11 mouse cellular contexts compared by ENCODE assay signal in the genomic region with DNA sequence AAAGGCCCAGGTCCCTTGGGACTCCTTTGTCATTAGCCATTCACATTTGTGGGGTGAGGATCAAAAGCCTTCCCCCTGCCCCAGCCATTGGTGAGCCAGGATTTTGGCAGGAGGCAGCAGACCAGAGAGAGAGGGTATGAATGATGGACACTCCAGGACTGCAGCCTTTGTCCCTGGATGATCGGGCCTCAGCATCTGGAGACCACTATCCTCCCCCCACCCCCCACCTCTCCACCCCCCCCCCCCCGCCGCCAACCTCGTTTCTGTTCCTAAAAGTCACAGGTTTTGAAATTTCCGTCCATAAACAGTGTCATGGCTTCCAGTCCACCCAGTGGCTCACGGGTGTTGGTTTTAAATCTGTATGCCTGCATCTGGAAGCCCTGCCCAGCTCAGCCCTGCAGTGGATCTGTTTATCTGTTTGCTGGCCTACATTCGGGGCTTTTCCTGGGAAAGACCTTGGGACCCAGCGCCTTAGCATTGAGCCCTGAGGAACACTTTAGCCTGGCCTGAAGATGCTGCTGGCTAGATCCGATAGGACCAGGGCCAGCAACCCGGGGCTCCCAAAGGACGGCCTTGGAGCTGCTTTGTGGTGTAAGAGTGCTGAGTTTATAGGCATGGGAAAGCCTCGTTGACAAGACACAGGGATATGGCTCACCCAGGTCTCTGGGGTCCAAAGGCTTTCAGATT. TPM values are rescaled to one million over a fixed set of nuclear protein-coding genes. Genes with fewer than 3 reads are reported as not detected.
DNase-seq lines count a peak whose midpoint lies in the region; ATAC-seq and TF ChIP-seq lines count a peak whose summit lies in the region.
"Had no signal": no experiment of that assay in that cellular context is flagged by ENCODE, and none has a peak within 500 bp of the region (broad histone marks: within the 10 kb centered on the region; RNA-seq: fewer than 3 reads in every experiment).

No protein-coding gene starts in this region.

- no peaks in the 10 kb centered on the region for H3K9me3 ChIP-seq in heart, embryonic 10.5 days
- H3K9me3 ChIP-seq in forebrain, postnatal 0 days (ENCODE audit: low read length) = no peaks in the 10 kb centered on the region
- H3K9me3 ChIP-seq in midbrain, embryonic 13.5 days = no peaks in the 10 kb centered on the region

- TF ChIP-seq POLR2A in lung, adult 2 months (IDR thresholded peaks at IDR 0.05; ENCODE audit: borderline replicate concordance, extremely low read depth, low read depth, low read length) = no peak

- H3K27me3 ChIP-seq in heart, embryonic 10.5 days (ENCODE audit: insufficient read depth, poor library complexity, severe bottlenecking) = no peaks in the 10 kb centered on the region
- no peaks in the 10 kb centered on the region for H3K27me3 ChIP-seq in forebrain, postnatal 0 days (ENCODE audit: insufficient read depth, low read length)
- H3K27me3 ChIP-seq in midbrain, embryonic 13.5 days = no peaks in the 10 kb centered on the region

- peak overlapping the region; percentile 53; the same call in 1 of the 2 replicates for H3K27ac ChIP-seq in heart, embryonic 10.5 days
- peak overlapping the region; percentile 80 for H3K27ac ChIP-seq in forebrain, postnatal 0 days (ENCODE audit: low read depth, low read length)
- peak overlapping the region; percentile 89 for H3K27ac ChIP-seq in midbrain, embryonic 13.5 days

- H3K4me3 ChIP-seq in heart, embryonic 10.5 days = no peak overlapping the region
- H3K4me3 ChIP-seq in forebrain, postnatal 0 days (ENCODE audit: low read depth, low read length) = no peak overlapping the region
- no peak overlapping the region for H3K4me3 ChIP-seq in midbrain, embryonic 13.5 days (replicated peaks)
- no peak overlapping the region for H3K4me3 ChIP-seq in lung, adult 2 months (replicated peaks; ENCODE audit: extremely low read depth, low read depth, low read length)

- no peak overlapping the region for H3K4me2 ChIP-seq in forebrain, postnatal 0 days (ENCODE audit: low read depth)
- H3K4me2 ChIP-seq in midbrain, embryonic 13.5 days (replicated peaks) = no peak overlapping the region

- H3K36me3 ChIP-seq in heart, embryonic 10.5 days = no peaks in the 10 kb centered on the region
- H3K36me3 ChIP-seq in forebrain, postnatal 0 days (ENCODE audit: insufficient read depth) = no peaks in the 10 kb centered on the region
- no peaks in the 10 kb centered on the region for H3K36me3 ChIP-seq in midbrain, embryonic 13.5 days

- peak overlapping the region; percentile 33; the same call in 1 of the 2 replicates for H3K9ac ChIP-seq in forebrain, postnatal 0 days
- H3K9ac ChIP-seq in midbrain, embryonic 13.5 days (replicated peaks) = peak overlapping the region; percentile 17; the same call in 1 of the 2 replicates

- DNase-seq in heart, embryonic 10.5 days (ENCODE audit: low spot score) = no peak
- DNase-seq in heart, adult 11 months = no peak
- DNase-seq in adrenal gland, adult 2 months = peak; percentile 66
- DNase-seq in forebrain, postnatal 0 days = no peak
- DNase-seq in lung, adult 2 months = no peak
- no peak for DNase-seq in yolk sac, embryonic 10.5 days (ENCODE audit: low spot score)
- DNase-seq in gastrocnemius, adult 8-10 months (ENCODE audit: low spot score in 2 of 2) = no peak
- DNase-seq: gastrocnemius, postnatal 10 days; kidney, adult 11 months; lung, postnatal 10 days had no signal

- ATAC-seq in forebrain, postnatal 0 days = peak; percentile 8; the same call in 1 of the 2 replicates
- ATAC-seq in midbrain, embryonic 13.5 days = peak; percentile 48

- TF ChIP-seq CTCF in forebrain, postnatal 0 days (IDR thresholded peaks at IDR 0.05; ENCODE audit: low read depth) = no peak
- no peak for TF ChIP-seq CTCF in lung, adult 2 months (IDR thresholded peaks at IDR 0.05; ENCODE audit: insufficient read depth, low read length)

- H3K4me1 ChIP-seq in heart, embryonic 10.5 days = peaks cover 20% of the 10 kb centered on the region
- peaks cover 16% of the 10 kb centered on the region for H3K4me1 ChIP-seq in forebrain, postnatal 0 days (ENCODE audit: insufficient read depth)
- peaks cover 49% of the 10 kb centered on the region for H3K4me1 ChIP-seq in midbrain, embryonic 13.5 days (replicated peaks)
- no peaks in the 10 kb centered on the region for H3K4me1 ChIP-seq in lung, adult 2 months (ENCODE audit: control insufficient read depth, insufficient read depth, low read length)

- 54% methylated on average over 12 of the region's 12 CpGs for WGBS in heart, embryonic 10.5 days
- WGBS in forebrain, postnatal 0 days = 33% methylated on average over 12 of the region's 12 CpGs
- WGBS in midbrain, embryonic 13.5 days = 34% methylated on average over 12 of the region's 12 CpGs
- 57% methylated on average over 12 of the region's 12 CpGs for WGBS in lung, adult 2 months

RNA-seq across cellular contexts. Expression of gene Ccdc167, which starts 14.6 kb away (rescaled TPM):
- polyA plus RNA-seq in heart, embryonic 10.5 days (2016; fragmentation: Nextera tagmentation; extraction: Ambion mirVana) = 18.2 and 19.0 TPM in 2 replicates
- total RNA-seq in adrenal gland, adult 2 months (2021) = 10 to 100 TPM in 1 of 2 experiments, 1 to 10 TPM in 1; 7.5 to 10.4 TPM
- 3.5 and 4.4 TPM in 2 replicates for polyA plus RNA-seq in adrenal gland, adult 2 months (2012; rRNA removed)
- 7.7 and 8.8 TPM in 2 replicates for total RNA-seq in forebrain, postnatal 0 days (2014; rRNA removed)
- polyA plus RNA-seq in forebrain, postnatal 0 days (2015; fragmentation: Nextera tagmentation; extraction: Ambion mirVana) = 7.4 and 7.7 TPM in 2 replicates
- 11.4 and 12.0 TPM in 2 replicates for polyA plus RNA-seq in midbrain, embryonic 13.5 days (2015; fragmentation: Nextera tagmentation; extraction: Ambion mirVana)
- polyA plus RNA-seq in lung, adult 2 months (2012; rRNA removed) = 5.7 and 7.7 TPM in 2 replicates
- 1 to 10 TPM; 4.9 to 9.5 (median 6.6) TPM for total RNA-seq in gastrocnemius, adult 8-10 months (2022)
